Mouse (Mus musculus) embryonic fibroblast, embryonic 13.5 days (primary cell): Measurements from ENCODE around the gene Vmn1r215. TPM values are rescaled to one million over a fixed set of nuclear protein-coding genes. Genes with fewer than 3 reads are reported as not detected.
"Not testable (repeated sequence)": the region's sequence is repeated elsewhere in the genome, so short reads cannot be mapped to it uniquely, and the experiment has no call there.

ENCODE experiments used
- H3K27ac ChIP-seq: 2 replicates; pipeline ENCODE4 v1.5.1; 2012; ENCODE audit warnings: low read length, control low read depth, inconsistent platforms; ENCODE audit not compliant: insufficient read depth
- H3K4me1 ChIP-seq: 2 replicates; pipeline ENCODE4 v1.6.1; 2011; ENCODE audit warnings: low read length; ENCODE audit not compliant: control insufficient read depth, insufficient read depth
- H3K4me3 ChIP-seq: 2 replicates; pipeline ENCODE4 v1.5.1; 2011; ENCODE audit warnings: mild to moderate bottlenecking, control low read depth, low read length; ENCODE audit not compliant: insufficient read depth
- CTCF ChIP-seq: IDR thresholded peaks from 2 replicates; pipeline ENCODE4 v1.5.1; 2011; ENCODE audit warnings: mild to moderate bottlenecking, control low read depth, low read length, moderate library complexity, borderline replicate concordance; ENCODE audit not compliant: insufficient read depth
- POLR2A ChIP-seq: IDR thresholded peaks from 2 replicates; pipeline ENCODE4 v1.6.1; 2011; ENCODE audit warnings: low read depth, mild to moderate bottlenecking, control low read depth, low read length, moderate library complexity
- polyA plus RNA-seq: library from polyadenylated mRNA; stranded (reverse); fragments of >200 nt; gene quantifications from 2 replicates; pipeline ENCODE4 v1.2.4, GENCODE M21; 2011; ENCODE audit warnings: low read depth; ENCODE audit not compliant: missing spikeins, insufficient read length

The Vmn1r215 gene
- not detected in 2 replicates for polyA plus RNA-seq

- Histone ChIP-seq H3K4me1 (no peaks in the 10 kb centered on the region), H3K4me3 (no peak within 1 kb of the TSS), H3K27ac (no peak within 1 kb of the TSS)
- TF ChIP-seq CTCF: no peak
- no peak for TF ChIP-seq POLR2A
Observed at GRCm38 (mm10) chr13:23067725-23068124, at the start of gene Vmn1r215. Gene Vmn1r215, plus strand, starts transcription at chr13:23068025.

- no peak for TF ChIP-seq POLR2A
- H3K27ac ChIP-seq: no peak overlapping the region
- H3K4me1 ChIP-seq: no peaks in the 10 kb centered on the region
- no peak overlapping the region for H3K4me3 ChIP-seq
Observed at GRCm38 (mm10) chr13:23018158-23018557, 49.7 kb upstream of the Vmn1r215 start.

- TF ChIP-seq CTCF (no peak), POLR2A (no peak)
- no peaks in the 10 kb centered on the region for H3K4me1 ChIP-seq
- no peak overlapping the region for H3K4me3 ChIP-seq
- H3K27ac ChIP-seq: no peak overlapping the region
Observed at GRCm38 (mm10) chr13:23024812-23025211, 43.0 kb upstream of the Vmn1r215 start.

GRCm38 (mm10) chr13:23030118-23030517, 37.7 kb upstream of the Vmn1r215 start, which contains the start of gene Vmn1r214:
Gene Vmn1r214, plus strand, starts transcription at chr13:23030418.
- no peak within 1 kb of the TSS for H3K27ac ChIP-seq
- no peak for TF ChIP-seq CTCF
- no peak for TF ChIP-seq POLR2A
- no peaks in the 10 kb centered on the region for H3K4me1 ChIP-seq
- no peak within 1 kb of the TSS for H3K4me3 ChIP-seq

GRCm38 (mm10) chr13:23057778-23058177, 10.0 kb upstream of the Vmn1r215 start:
- Histone ChIP-seq H3K27ac (no peak overlapping the region), H3K4me3 (no peak overlapping the region), H3K4me1 (no peaks in the 10 kb centered on the region)
- TF ChIP-seq CTCF: no peak
- no peak for TF ChIP-seq POLR2A

- no peaks in the 10 kb centered on the region for H3K4me1 ChIP-seq
- no peak overlapping the region for H3K27ac ChIP-seq
- no peak for TF ChIP-seq CTCF
- TF ChIP-seq POLR2A: no peak
- no peak overlapping the region for H3K4me3 ChIP-seq
Observed at GRCm38 (mm10) chr13:23069312-23069711, 1.5 kb downstream of the Vmn1r215 start.

GRCm38 (mm10) chr13:23094386-23094785, 26.6 kb downstream of the Vmn1r215 start:
- no peak overlapping the region for H3K4me3 ChIP-seq
- TF ChIP-seq CTCF: no peak
- TF ChIP-seq POLR2A: no peak
- no peaks in the 10 kb centered on the region for H3K4me1 ChIP-seq
- no peak overlapping the region for H3K27ac ChIP-seq

GRCm38 (mm10) chr13:23118126-23118525, 50.3 kb downstream of the Vmn1r215 start, which contains the start of gene Vmn1r217:
Gene Vmn1r217, minus strand, starts transcription at chr13:23118226.
- not testable (repeated sequence) for H3K4me3 ChIP-seq, H3K27ac ChIP-seq, H3K4me1 ChIP-seq

GRCm38 (mm10) chr13:23120611-23121010, 52.8 kb downstream of the Vmn1r215 start:
- Histone ChIP-seq H3K4me3 (no peak overlapping the region), H3K4me1 (no peaks in the 10 kb centered on the region), H3K27ac (no peak overlapping the region)
- TF ChIP-seq POLR2A (no peak), CTCF (no peak)

Other genes with a start within 250 kb of the Vmn1r215 start
- not detected in 2 replicates for gene Vmn1r210, start 236.7 kb upstream of the Vmn1r215 start, polyA plus RNA-seq
- not detected in 2 replicates for gene Vmn1r211, start 210.5 kb upstream of the Vmn1r215 start, polyA plus RNA-seq
- not detected in 2 replicates for gene Vmn1r212, start 183.8 kb upstream of the Vmn1r215 start, polyA plus RNA-seq
- not detected in 2 replicates for gene Vmn1r213, start 60.4 kb upstream of the Vmn1r215 start, polyA plus RNA-seq
- 0.12 TPM in 1 of 2 replicates, not detected in the other for gene Vmn1r214, start 37.6 kb upstream of the Vmn1r215 start, polyA plus RNA-seq
- gene Vmn1r217, start 50.2 kb downstream of the Vmn1r215 start, polyA plus RNA-seq: not detected in 2 replicates
- not detected in 2 replicates for gene Vmn1r218, start 65.1 kb downstream of the Vmn1r215 start, polyA plus RNA-seq
- not detected in 2 replicates for gene Vmn1r219, start 91.3 kb downstream of the Vmn1r215 start, polyA plus RNA-seq
- not detected in 2 replicates for gene Vmn1r220, start 120.0 kb downstream of the Vmn1r215 start, polyA plus RNA-seq
- not detected in 2 replicates for gene Vmn1r221, start 146.1 kb downstream of the Vmn1r215 start, polyA plus RNA-seq
- not detected in 2 replicates for gene Vmn1r222, start 167.9 kb downstream of the Vmn1r215 start, polyA plus RNA-seq
- gene Vmn1r223, start 179.1 kb downstream of the Vmn1r215 start, polyA plus RNA-seq: not detected in 2 replicates